Mouse (Mus musculus) G1E (cell line): ENCODE results near the gene Hsd17b2.

Experiments
- CTCF ChIP-seq: IDR thresholded peaks from 2 replicates; pipeline ENCODE4 v1.5.1; 2012; ENCODE audit warnings: low read depth, low read length, inconsistent platforms, mixed read lengths
- GATA1 ChIP-seq: IDR thresholded peaks from 2 replicates; pipeline ENCODE4 v1.6.1; 2012; ENCODE audit warnings: borderline replicate concordance, low read length, inconsistent platforms, mixed read lengths
- GATA2 ChIP-seq: IDR thresholded peaks from 2 replicates; pipeline ENCODE4 v1.6.1; 2012; ENCODE audit warnings: low read depth, low read length, inconsistent platforms, borderline replicate concordance
- POLR2AphosphoS5 ChIP-seq: IDR thresholded peaks from 2 replicates; pipeline ENCODE4 v1.6.1; 2012; ENCODE audit warnings: low read depth, low read length, inconsistent platforms; ENCODE audit not compliant: insufficient replicate concordance
- TAL1 ChIP-seq: conservative IDR thresholded peaks from 2 replicates; pipeline ENCODE4 v1.6.1; 2012; ENCODE audit warnings: low read depth, low read length, inconsistent platforms, mixed read lengths

- TF ChIP-seq TAL1: no peak
- no peak for TF ChIP-seq CTCF
- no peak for TF ChIP-seq GATA1
- no peak for TF ChIP-seq POLR2AphosphoS5
- no peak for TF ChIP-seq GATA2
Observed at GRCm38 (mm10) chr8:117764625-117765024, 62.9 kb downstream of the Hsd17b2 start.
